In the genomic region with DNA sequence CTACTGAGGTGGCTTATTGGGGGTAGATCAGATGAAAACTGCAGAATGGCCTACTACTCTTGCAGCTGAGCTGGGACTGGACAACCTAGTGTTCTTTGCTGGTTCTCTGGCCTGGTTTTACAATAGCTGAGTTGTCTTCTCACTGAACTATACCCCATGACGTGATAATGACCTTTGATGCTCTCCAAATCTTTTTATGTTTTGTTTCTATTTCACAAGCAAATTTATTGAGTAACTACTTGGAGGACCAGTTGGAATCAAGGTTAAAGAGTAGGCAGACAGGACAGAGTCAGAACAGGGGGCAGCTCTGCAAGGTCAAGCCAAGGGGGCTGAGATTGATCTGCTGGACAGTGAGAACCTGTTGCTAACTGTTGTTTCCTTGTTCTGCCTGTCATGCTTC, we compare ENCODE assay signal across 27 mouse cellular contexts. TPM values are rescaled to one million over a fixed set of nuclear protein-coding genes. Genes with fewer than 3 reads are reported as not detected.
DNase-seq lines count a peak whose midpoint lies in the region; ATAC-seq and TF ChIP-seq lines count a peak whose summit lies in the region.
"Had no signal": no experiment of that assay in that cellular context is flagged by ENCODE, and none has a peak within 500 bp of the region (broad histone marks: within the 10 kb centered on the region; RNA-seq: fewer than 3 reads in every experiment).

No protein-coding gene starts in this region.

- ATAC-seq in liver, postnatal 0 days = peak; percentile 95
- ATAC-seq: forebrain, embryonic 15.5 days; midbrain, embryonic 13.5 days had no signal

- WGBS in liver, postnatal 0 days (ENCODE audit: insufficient replicate concordance) = 58% methylated on average over 1 of the region's 1 CpGs

- no peak overlapping the region for H3K4me3 ChIP-seq in brown adipose tissue, adult 24 weeks (ENCODE audit: insufficient read depth, low read depth, low read length)
- H3K4me3 ChIP-seq in liver, postnatal 0 days (ENCODE audit: low read depth, low read length) = no peak overlapping the region
- H3K4me3 ChIP-seq: embryonic facial prominence, embryonic 12.5 days; forebrain, embryonic 15.5 days; heart, adult 2 months; heart, embryonic 13.5 days; midbrain, embryonic 13.5 days; neural tube, embryonic 15.5 days; stomach, embryonic 15.5 days had no signal

- no peak overlapping the region for H3K4me2 ChIP-seq in liver, postnatal 0 days (ENCODE audit: low read depth, low read length)
- H3K4me2 ChIP-seq: embryonic facial prominence, embryonic 12.5 days; forebrain, embryonic 15.5 days; heart, embryonic 13.5 days; hindbrain, embryonic 14.5 days; midbrain, embryonic 13.5 days; neural tube, embryonic 15.5 days; stomach, embryonic 15.5 days had no signal

- H3K27ac ChIP-seq in brown adipose tissue, adult 24 weeks (replicated peaks; ENCODE audit: low read depth, low read length) = peak overlapping the region; percentile 91
- peak overlapping the region; percentile 74 for H3K27ac ChIP-seq in liver, postnatal 0 days (ENCODE audit: low read depth)
- H3K27ac ChIP-seq: embryonic facial prominence, embryonic 12.5 days; forebrain, embryonic 15.5 days; heart, adult 2 months; heart, embryonic 13.5 days; hindbrain, embryonic 14.5 days; macrophage; midbrain, embryonic 13.5 days; neural tube, embryonic 15.5 days; stomach, embryonic 15.5 days had no signal

- peak; percentile 84 for TF ChIP-seq EP300 in liver, postnatal 0 days (IDR thresholded peaks at IDR 0.05; ENCODE audit: low read depth)

- H3K9ac ChIP-seq in liver, postnatal 0 days (replicated peaks) = no peak overlapping the region
- H3K9ac ChIP-seq: embryonic facial prominence, embryonic 12.5 days; forebrain, embryonic 15.5 days; heart, embryonic 13.5 days; hindbrain, embryonic 14.5 days; midbrain, embryonic 13.5 days; neural tube, embryonic 15.5 days; stomach, embryonic 15.5 days had no signal

- DNase-seq in heart, adult 11 months = peak; percentile 21
- DNase-seq in heart, adult 9 months (ENCODE audit: low spot score in 2 of 2) = no peak
- DNase-seq in kidney, postnatal 36 days = peak; percentile 12 to 30
- no peak for DNase-seq in kidney, postnatal 10 days
- DNase-seq in liver, postnatal 0 days = no peak
- DNase-seq: B cell, adult 2 months; cerebellum, adult 11-12 months; cerebellum, adult 9-11 months; embryo, embryonic 11 days; gastrocnemius, postnatal 25 days; heart, adult 2 months; heart, postnatal 10 days; kidney, adult 18-20 months; layer of hippocampus, postnatal 36 days; left cerebral cortex, postnatal 4 days; lung, adult 2 months; lung, postnatal 10 days; right cerebral cortex, postnatal 25 days had no signal

- H3K36me3 ChIP-seq in liver, postnatal 0 days (replicated peaks; ENCODE audit: insufficient read depth, low read length) = peaks cover 9% of the 10 kb centered on the region; the same call in 1 of the 2 replicates
- H3K36me3 ChIP-seq: stomach, embryonic 15.5 days had no signal

- TF ChIP-seq CTCF in liver, postnatal 0 days (IDR thresholded peaks at IDR 0.05; ENCODE audit: low read depth) = no peak

- H3K9me3 ChIP-seq in liver, postnatal 0 days (ENCODE audit: low read length) = no peaks in the 10 kb centered on the region
- H3K9me3 ChIP-seq: embryonic facial prominence, embryonic 12.5 days; forebrain, embryonic 15.5 days; heart, embryonic 13.5 days; midbrain, embryonic 13.5 days; neural tube, embryonic 15.5 days; stomach, embryonic 15.5 days had no signal

- H3K27me3 ChIP-seq in liver, postnatal 0 days (ENCODE audit: insufficient read depth, low read length) = no peaks in the 10 kb centered on the region
- H3K27me3 ChIP-seq: embryonic facial prominence, embryonic 12.5 days; forebrain, embryonic 15.5 days; heart, embryonic 13.5 days; midbrain, embryonic 13.5 days; neural tube, embryonic 15.5 days; stomach, embryonic 15.5 days had no signal

- H3K4me1 ChIP-seq in brown adipose tissue, adult 24 weeks (ENCODE audit: control insufficient read depth, insufficient read depth, insufficient read length, low read length) = peaks cover 2% of the 10 kb centered on the region; the same call in 1 of the 2 replicates
- H3K4me1 ChIP-seq in liver, postnatal 0 days (ENCODE audit: insufficient read depth) = peaks cover 9% of the 10 kb centered on the region; the same call in 1 of the 2 replicates
- H3K4me1 ChIP-seq: embryonic facial prominence, embryonic 12.5 days; forebrain, embryonic 15.5 days; midbrain, embryonic 13.5 days; neural tube, embryonic 15.5 days; stomach, embryonic 15.5 days had no signal

RNA-seq across cellular contexts. Expression of a gene that starts 39.1 kb away (rescaled TPM):
- polyA plus RNA-seq in brown adipose tissue, adult 24 weeks (2012; ENCODE audit: insufficient read depth, insufficient read length, missing spikeins) = 61.1 and 85.1 TPM in 2 replicates
- polyA plus RNA-seq in liver, postnatal 0 days (2015; fragmentation: Nextera tagmentation; extraction: Ambion mirVana) = 25.6 and 33.1 TPM in 2 replicates

Comparison
In these comparisons a context has a peak if more than half of its experiments do, and no peak if none do; other contexts are left out.
1. DNase-seq: peak in heart, adult 11 months (single experiment) and kidney, postnatal 36 days (2 of 2); none in heart, adult 9 months (0 of 2), kidney, postnatal 10 days (single experiment) and liver, postnatal 0 days (single experiment).